Mouse (Mus musculus) 3134 (cell line): ENCODE results near the gene Ap3b1.

Source experiments
- DNase-seq: peaks from one replicate; pipeline ENCODE4 v3.0.0-alpha.2; 2011; ENCODE audit warnings: low spot score; ENCODE audit not compliant: insufficient read length; ENCODE audit errors: extremely low read depth

The Ap3b1 gene

GRCm38 (mm10) chr13:94524669-94525238, 166.0 kb downstream of the Ap3b1 start:
- no peak for DNase-seq

- no peak for DNase-seq
Measured at GRCm38 (mm10) chr13:94529138-94529537, 170.4 kb downstream of the Ap3b1 start.

GRCm38 (mm10) chr13:94533516-94533915, 174.8 kb downstream of the Ap3b1 start:
- no peak for DNase-seq

- no peak for DNase-seq
Measured at GRCm38 (mm10) chr13:94537336-94537735, 178.6 kb downstream of the Ap3b1 start.

GRCm38 (mm10) chr13:94539851-94540646, 181.3 kb downstream of the Ap3b1 start:
- no peak for DNase-seq

- DNase-seq = no peak
Measured at GRCm38 (mm10) chr13:94542061-94542460, 183.3 kb downstream of the Ap3b1 start.

- no peak for DNase-seq
Measured at GRCm38 (mm10) chr13:94544211-94544610, 185.5 kb downstream of the Ap3b1 start.

- no peak for DNase-seq
Measured at GRCm38 (mm10) chr13:94545739-94546138, 187.0 kb downstream of the Ap3b1 start.

GRCm38 (mm10) chr13:94546246-94546645, 187.5 kb downstream of the Ap3b1 start:
- no peak for DNase-seq

GRCm38 (mm10) chr13:94549580-94549979, 190.8 kb downstream of the Ap3b1 start:
- no peak for DNase-seq

- DNase-seq = no peak
Measured at GRCm38 (mm10) chr13:94550037-94550436, 191.3 kb downstream of the Ap3b1 start.

- DNase-seq = no peak
Measured at GRCm38 (mm10) chr13:94560011-94560410, 201.3 kb downstream of the Ap3b1 start.

GRCm38 (mm10) chr13:94560878-94561277, 202.1 kb downstream of the Ap3b1 start:
- no peak for DNase-seq

- no peak for DNase-seq
Measured at GRCm38 (mm10) chr13:94562652-94563339, 204.0 kb downstream of the Ap3b1 start.

- DNase-seq = no peak
Measured at GRCm38 (mm10) chr13:94563836-94564235, 205.1 kb downstream of the Ap3b1 start.

- DNase-seq = no peak
Measured at GRCm38 (mm10) chr13:94564351-94564994, 205.7 kb downstream of the Ap3b1 start.

- no peak for DNase-seq
Measured at GRCm38 (mm10) chr13:94565176-94565575, 206.4 kb downstream of the Ap3b1 start.

GRCm38 (mm10) chr13:94565616-94566015, 206.9 kb downstream of the Ap3b1 start:
- DNase-seq = no peak

- DNase-seq = no peak
Measured at GRCm38 (mm10) chr13:94567739-94568138, 209.0 kb downstream of the Ap3b1 start.

GRCm38 (mm10) chr13:94571001-94571400, 212.2 kb downstream of the Ap3b1 start:
- DNase-seq = no peak

- DNase-seq = no peak
Measured at GRCm38 (mm10) chr13:94573356-94573755, 214.6 kb downstream of the Ap3b1 start.
